Mouse (Mus musculus): Measurements from ENCODE around the gene Bhlhe23.

The Bhlhe23 gene

DNA sequence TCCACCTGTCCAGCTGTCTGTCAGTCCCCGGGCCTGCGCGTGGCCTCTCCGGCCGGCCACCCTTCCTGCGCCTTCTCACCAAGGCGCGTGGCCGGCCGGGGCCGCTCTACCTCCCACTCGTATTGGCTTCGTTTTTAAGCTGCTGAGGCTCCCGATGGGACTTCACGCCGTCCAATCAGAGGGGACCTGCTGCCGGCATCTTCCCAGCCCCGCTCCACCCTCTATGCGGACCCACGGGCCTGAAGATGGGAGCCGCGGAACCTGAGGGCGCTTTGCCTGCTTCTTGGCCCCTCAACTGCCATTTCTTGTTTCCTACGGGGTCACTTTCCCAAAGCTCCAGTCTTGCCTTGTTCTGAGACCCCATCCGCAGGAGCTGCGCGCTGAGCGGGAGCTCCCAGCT lies at the start of gene Bhlhe23:
Gene Bhlhe23 (minus strand): TSS at position 108 of the 400 bp plus-strand sequence.
- DNase-seq, result no peak

DNA sequence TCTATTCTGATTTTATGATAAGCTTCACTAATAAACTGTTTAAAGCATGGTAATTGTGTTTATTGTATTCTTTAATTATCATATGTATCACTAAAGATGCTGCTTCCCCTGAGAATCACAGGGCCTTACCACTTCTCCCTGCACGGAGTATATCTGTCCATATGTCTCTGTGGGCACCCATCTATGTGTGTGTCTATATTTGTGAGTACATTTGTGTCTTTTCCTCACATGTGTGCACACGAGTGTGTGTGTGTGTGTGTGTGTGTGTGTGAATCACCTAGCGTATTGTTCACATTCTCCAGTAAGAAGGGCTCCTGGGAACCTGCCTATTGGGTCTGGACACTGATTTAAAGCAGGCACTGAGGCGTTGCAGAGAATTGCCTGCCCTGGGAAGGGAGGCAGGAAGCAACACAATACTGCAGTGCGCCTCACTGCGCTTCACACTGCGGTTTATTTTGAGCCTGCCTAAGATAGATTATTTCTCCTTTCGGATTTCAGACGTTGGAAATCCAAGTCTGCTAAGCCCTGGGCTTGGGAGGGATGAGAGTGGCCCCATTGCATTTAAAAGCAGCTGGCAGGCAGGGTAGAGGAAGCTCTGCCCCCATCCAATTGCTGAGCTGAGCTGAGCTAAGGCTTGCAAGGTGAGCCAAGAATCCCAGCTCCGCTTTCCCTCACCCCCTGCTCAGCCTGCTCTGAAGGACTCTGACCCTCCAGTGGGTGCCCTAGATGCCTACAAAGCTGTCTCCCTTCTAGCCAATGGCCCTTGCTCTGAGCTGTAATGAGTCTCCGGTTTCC lies 48.6 kb upstream of the Bhlhe23 start:
- no peak for DNase-seq

DNA sequence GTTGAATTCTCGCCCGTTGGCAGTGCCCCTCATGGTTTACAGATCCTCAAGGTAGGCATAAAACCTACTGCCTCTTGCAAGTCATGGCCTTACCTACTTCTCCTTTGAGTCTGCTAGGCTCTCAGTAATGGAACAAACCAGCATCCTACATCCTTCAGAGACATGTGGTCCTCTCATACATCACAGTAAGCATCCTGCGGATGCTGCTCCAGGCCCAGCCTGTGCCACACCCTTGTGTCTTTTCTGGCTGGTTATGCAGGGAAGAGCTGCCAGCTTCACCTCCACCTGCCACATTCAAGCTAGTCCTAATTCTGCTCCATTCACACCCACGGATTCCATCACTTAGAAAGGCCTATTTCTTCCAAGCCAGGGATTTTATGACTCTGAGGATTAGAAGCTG lies 48.0 kb upstream of the Bhlhe23 start:
- no peak for DNase-seq

DNA sequence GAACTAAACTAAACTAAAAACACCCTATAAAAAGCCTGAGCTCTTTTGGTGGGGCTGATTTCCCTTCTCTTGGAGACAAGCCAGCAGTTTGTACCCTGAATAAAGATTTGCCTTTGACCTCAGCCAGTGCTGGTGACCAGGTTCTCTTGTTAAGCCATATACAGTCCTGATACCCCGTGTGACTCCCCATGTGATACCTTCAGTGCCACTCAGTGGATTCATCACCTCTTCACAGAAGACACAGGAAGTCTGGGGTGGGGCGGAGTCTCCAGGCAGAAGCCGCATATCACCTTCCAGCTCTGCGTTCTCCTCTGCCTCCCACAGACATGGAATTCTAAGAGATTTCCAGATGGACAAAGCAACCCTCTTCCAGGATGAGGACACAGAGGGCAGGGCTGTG lies 47.4 kb upstream of the Bhlhe23 start:
- DNase-seq, result no peak

DNA sequence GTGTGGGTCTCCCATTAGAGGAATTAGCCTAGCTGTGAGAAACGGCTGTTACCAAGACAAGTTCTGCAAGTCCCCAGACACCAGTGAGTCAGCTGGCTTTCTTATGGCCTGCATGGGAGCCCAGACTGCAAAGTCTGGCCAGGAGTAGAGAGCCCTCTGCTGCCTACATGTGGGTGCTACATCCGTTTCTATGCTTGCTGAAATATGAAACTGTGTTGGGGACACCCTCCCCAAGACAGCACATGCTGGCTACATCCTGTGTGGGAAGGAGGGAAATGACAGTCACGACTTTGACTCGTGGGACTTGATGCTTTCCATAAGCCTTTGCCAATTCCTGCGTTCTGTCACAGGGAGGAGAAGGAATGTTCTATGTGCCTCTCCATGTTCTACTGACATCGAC lies 45.8 kb upstream of the Bhlhe23 start:
- DNase-seq, result peak; percentile 94

DNA sequence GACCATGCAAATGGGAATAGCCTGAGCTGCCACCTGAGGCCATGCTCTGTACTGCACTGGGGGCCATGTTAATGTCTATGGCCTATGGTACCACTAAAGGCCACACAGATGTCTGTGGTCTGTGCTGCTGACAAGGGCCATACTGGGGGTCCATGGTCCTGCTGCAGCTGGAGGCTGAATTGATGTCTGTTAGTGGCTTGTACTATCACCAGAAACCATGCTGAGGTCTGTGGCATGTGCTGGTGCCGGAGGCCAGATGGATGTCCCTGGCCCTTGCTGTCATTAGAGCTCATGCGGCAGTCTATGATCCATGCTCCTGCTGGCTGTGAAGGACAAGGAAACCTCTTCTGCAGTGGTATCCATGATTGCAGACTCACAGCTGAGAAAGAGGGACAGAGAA lies 42.8 kb upstream of the Bhlhe23 start:
- DNase-seq, result no peak

DNA sequence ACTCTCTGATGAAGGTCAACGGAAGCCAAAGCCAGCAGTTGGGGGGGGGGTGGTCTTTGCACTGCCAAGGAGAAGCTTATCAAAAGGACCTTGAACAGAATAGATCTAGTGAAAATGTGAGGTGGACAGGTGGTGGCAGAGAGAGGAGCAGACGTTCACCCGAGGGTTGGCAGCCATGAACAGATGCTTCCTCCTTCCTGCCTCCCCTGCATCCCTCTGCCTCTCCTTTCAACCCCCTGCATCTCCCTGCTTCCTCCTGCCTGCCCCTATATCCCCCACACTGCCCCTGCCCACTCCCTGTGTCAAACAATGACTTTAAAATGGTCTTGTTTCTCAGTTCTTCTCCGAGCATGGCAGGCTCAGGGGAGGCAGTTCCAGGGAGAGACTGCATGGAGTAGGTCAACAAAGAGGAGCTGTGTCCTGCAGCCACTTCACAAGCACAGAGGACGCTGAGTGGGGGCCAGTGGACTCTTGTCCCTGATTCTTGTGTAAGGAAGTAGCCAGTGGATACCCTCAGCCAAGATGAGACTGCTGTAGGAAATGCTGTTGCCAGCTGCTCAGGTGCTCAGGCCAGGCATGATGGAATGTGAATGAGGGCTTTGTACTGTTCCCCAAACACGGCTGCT lies 39.9 kb upstream of the Bhlhe23 start:
- DNase-seq, result no peak

DNA sequence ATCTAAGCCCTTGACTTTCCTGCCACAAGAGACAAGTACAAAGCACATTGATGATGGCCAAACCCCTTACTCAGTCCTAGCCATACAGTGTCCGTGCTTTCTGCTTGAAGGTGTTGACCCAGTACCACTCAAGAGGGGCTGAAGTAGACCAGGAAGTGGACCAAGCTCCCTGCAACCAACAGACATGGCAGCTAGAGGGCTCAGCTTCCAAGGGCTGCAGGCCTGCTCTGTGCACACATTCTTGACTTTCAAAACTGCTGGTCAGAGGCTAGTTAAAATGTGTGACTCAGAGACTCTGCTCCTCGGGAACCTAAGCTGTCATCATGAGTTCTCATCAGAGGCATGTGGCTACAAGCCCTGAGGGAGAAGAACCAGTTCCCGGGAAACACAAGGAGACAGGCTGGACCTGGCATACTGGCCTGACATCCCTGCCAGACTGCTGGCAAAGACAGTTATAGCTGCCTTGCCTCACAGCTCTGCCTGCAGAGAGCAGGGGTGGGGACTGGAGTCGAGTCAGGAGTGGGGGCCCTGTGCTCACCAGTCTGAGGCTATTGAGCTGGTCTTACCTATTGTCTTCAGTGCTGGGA lies 37.4 kb upstream of the Bhlhe23 start:
- DNase-seq, result no peak

DNA sequence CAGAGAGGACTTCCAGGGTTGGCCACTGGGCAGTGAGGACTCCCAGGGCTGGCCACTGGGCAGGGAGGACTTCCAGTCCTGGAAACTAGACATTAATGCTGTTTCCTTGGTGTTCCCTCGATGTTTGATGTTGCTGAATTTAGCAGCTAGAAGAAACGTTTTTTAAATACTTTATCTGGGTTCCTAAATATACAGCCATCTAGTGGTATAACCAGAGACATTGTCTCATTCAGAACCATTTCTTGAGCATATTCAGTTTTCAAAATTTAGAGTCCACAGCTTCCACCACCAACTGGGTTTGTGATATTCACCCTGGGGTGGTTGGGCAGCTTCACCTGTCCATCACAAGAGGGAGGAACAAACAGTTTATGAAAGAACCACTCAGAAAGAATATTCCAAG lies 34.3 kb upstream of the Bhlhe23 start:
- DNase-seq, result no peak

DNA sequence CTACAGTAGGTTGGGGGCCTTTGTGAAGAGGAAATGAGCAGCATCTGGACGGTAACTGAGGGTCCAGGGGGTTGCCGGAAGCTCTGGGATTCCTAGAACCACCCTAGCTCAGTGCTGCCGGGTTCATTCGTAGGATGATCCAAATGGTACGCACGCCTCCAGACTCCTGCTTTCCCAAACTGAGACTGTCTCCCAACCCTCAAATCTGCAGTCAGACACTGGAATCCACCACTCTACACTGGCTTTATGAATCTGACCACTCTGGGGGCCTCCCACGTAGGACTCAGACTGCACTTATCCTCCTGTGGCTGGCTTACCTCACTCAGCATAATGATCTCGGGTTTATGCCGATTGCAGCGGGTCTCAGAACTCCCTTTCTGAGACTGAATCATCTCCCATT lies 32.8 kb upstream of the Bhlhe23 start:
- DNase-seq, result no peak

DNA sequence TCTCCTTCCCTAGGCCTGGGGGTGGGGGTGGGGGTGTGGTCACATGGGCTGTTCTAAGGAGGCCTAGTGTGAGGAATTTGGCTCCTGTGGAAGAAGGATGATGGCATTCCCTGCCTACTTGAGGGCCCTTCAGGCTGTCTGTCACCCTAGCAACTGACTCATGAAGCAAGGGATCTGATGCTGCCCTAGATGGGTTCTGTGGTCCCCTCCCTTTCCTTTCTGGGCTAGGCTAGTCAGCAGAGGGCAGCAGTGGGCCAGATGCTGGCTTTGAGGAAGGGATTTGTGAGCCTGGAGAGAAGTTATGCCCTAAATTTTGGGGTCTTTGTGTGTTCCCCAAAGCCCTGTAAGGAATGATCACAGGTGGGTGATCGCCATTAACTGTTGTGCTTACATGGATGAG lies 29.3 kb upstream of the Bhlhe23 start:
- DNase-seq, result peak; percentile 73

DNA sequence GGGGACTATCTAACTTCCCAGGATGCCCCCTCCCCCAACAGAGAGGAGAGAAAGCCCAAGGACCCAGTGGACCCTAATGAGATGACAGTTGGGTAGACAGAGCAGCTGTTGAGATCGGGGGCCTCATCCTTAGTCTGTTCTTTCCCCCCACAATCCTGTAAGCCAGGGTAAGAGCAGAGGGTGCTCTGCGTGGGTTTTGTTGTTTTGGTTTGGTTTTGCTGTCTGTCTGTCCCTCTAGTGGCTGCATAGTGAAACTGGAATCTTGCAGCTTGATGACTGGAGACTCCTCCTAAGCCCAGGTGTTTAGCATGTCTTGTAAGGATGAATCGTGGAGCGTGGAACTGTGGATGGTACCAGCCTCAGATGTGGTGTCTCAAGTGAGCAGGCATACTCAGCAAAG lies 19.3 kb upstream of the Bhlhe23 start:
- DNase-seq, result no peak

DNA sequence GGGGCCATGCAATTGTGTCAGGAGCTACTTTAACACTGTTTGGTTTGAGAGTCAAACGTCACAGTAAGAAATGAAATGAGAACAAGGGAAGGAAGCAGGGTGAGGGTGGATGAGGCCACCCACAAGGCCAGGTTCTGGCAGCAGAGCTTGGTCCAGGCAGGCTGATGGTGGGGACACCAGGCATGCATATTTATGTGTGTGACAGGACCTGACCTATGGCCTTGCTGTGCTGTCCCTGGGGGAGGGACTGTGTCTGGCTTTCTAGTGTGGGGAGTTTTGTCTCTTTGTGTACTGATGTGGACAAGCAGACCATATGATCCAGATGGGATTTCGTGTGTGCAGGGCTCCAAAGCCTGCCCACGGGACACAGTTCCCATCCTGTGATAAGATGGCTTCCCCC lies 18.9 kb upstream of the Bhlhe23 start:
- DNase-seq, result no peak

DNA sequence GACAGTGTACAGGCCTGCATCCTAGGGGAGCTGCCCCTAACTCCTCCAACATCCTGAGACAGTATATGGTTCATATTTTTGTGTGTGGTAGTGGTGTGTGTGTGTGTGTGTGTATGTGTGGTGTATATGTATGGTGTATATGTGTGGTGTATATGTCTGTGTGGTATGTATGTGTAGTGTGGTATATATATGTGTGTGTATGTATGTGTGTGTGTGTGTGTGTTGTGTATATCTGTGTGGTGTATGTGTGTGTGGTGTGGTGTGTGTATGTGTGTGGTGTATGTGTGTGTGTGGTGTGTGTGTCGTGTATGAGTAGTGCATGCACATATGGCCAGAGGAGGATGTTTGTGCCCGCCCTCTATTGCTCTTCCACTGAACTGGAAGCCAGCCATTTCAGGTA lies 17.7 kb upstream of the Bhlhe23 start:
- no peak for DNase-seq

DNA sequence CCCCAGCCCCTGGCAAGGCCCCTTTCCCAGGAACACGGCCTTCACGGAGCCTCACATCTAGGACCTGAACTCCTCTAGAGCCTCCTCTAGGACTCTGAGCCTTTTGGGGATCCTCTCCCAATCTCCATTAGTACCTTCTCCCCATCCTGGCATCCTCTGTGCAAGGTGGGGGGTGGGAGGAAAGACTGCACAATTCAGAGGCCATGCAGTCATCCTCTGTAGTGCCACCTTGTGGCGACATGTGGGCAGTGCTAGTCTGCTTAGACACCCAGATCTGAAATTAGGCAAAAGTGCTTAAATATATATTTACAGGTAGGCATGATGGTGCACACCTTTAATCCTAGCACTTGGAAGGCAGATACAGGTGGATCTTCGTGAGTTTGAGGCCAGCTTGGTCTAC lies 15.0 kb upstream of the Bhlhe23 start:
- DNase-seq, result no peak

DNA sequence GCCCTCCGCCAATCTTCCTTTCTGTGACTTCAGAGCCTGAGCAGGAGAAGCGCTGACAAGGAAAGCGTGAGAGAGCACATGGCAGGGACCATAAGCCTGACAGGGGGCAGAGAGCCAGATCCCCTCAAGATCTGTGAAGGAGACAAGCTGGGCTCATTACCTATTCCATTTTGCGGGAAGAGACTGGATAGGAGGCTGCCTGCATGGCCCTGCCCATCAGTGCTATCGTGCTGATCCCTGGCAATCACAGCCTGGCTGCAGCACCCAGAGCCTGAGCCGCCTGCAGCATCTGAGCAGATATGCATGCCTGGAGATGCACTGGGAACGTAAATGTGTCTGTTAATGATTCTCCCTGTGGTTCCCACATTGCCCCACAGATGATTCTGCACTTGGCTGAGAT lies 12.1 kb upstream of the Bhlhe23 start:
- DNase-seq, result no peak

DNA sequence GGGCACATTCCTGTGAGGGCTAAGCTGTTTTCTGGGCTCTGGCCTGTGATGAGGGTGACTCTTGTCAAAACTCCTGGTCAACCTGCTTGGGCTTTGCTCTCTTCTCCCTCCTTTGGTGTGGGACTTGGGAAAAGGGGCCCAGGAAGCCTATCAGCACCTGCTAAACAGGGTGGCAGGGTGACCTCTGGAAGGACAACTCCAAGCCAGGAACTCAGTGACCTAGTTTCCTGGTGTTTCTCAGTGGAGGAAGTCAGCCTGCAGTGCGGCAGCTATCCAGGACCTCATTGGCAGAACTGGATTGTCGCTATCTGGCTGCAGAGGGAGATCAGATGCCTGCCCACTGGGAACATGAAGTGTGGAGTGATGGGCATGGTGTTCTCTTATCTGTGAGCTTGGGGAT lies 11.7 kb upstream of the Bhlhe23 start:
- DNase-seq, result peak; percentile 97

DNA sequence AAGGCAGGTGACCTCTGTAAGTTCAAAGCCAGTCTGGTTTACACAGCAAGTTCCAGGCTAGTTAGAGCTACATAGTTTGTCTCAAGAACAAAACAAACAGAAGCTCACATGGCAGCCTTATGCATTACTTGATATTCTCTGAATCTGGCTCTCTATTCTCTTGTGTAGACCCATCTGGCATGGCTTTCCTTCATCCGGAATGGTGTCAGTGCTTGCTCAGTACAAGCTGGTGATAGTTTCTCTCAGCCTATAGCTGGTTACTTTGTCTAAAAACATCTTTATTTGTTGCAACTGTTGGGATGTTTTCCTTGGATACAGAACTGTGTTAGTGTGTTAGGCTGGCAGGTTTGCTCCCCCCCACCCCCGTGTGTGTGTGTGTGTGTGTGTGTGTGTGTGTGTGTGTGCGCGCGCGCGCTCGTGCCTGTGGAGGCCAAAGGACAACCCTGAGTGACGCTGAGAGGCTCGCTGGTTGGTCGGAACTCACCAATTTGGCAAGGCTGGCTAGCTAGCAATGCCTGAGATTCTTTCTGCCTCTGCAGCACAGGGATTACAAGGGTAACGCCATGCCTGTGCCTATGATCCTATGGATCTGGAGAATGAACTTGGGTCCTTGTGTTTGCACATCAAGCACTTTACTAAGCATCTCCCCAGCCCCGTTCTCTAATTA lies 11.0 kb upstream of the Bhlhe23 start:
- peak; percentile 91 for DNase-seq

DNA sequence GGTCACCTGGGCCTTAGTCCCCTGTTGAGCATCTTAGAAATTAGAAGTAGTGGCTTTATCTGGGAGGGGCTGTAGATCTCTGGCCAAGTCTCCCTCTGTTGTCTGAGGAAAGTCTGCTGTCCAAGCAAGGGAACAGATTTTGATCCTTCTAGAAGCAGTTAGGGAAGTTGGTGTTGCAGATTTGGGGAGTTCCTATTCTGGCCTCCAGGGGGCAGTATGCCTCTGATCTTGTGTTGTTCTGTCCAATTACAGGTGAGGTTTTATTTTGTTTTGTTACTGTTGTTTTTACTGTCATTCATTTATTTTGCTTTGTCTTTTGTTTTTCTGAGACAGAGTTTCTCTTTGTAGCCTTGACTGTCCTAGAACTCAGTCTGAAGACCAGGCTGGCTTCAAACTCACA lies 10.0 kb upstream of the Bhlhe23 start:
- no peak for DNase-seq

DNA sequence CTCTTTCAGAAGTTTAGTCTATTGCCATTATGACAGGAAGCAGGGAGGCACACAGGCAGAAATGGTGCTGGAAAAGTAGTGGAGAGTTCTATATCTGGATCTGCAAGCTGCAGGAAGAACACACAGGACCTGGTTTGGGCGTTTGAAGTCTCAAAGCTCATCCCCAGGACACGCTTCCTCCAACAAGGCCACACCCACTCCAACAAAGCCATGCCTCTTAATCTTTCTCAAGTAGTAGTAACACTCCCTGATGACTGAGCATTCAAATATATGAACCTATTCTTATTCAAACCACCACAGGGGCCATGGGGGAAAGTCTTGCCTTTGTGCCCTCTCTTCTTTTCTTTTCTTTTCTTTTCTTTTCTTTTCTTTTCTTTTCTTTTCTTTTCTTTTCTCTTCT lies 3.6 kb upstream of the Bhlhe23 start:
- no peak for DNase-seq

DNA sequence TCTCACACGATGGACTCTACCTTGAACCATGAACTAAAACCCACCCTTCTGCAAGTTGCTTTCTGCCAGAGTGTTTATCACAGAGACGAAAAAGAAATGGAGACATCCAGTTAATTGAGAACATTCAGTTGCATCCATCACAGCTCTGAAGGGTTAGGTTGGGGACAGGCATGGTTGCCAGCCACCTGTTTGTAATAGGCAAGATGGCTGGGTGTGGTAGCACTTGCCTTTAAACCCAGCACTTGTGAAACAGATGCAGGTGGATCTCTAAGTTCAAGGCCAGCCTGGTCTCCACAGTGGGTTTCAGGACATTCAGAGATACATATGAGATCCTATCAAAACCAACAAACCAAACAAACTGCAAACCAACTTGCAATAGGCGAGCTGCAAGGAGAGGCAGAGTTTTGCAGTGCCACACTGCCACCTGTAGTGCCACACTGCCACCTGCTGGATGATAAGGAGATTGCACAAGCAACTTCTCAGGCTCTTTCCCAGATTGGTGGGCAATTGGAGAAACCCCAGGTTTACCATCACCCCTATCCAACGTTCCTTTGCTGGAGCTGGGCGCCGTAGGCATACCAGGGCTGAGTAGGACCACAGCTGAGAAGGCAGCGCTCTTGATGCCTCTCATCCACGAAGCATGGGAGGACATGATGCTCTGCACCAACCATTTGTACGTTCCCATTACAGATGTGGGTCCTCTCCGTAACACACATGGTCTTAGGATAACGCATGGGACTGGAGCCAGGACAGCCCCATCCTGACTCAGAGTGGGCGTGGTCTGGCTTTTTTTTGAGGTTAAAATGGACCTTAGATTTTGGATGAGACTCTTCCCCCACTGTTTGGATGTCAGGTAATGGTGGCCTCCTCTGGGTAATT lies 2.8 kb upstream of the Bhlhe23 start:
- peak; percentile 91 for DNase-seq

DNA sequence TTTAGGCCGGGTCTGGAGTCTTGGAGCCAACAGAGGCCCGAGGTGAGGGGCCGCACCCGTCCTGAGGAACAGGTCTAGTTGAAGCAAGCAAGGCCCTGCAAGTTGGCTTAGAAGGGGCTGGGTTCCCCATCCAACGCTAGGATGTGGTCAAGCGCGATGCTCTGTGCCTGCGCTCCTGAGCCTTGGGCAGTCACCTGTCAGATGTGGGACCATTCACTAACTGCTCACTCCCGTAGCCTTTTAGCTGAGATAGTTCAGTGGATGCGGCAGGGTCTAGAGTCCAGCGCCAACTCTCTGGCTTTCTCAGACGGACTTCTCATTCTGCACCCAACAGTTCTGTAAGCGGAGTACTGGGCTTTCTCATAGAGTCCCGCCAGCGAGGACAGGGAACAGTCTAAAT lies 1.1 kb downstream of the Bhlhe23 start:
- DNase-seq, result no peak

DNA sequence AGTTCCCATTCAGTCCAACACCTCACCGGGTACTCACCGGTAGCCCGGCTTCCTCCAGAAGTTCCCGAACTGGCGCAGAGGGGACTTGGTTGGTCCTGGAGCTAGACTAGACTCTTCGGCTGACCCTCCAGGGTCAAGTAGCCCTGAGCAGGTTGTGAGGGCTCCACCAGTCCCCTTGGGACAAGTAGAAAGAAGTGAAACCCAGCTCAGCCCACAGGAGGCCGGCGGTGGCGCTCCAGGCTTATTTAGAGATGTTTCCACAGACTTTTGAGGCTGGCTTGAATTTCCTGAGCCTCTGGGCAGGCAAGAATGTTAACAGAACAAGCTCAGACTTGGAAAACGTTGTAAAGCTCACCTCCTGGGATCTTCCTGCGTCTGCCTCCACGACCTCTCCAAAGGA lies 1.5 kb downstream of the Bhlhe23 start:
- DNase-seq, result no peak
